Mouse (Mus musculus) embryonic facial prominence, embryonic 13.5 days (tissue): ENCODE measurements at regions not wholly inside any gene's neighbourhood (a gene's known extent, or its start where the extent isn't known, plus 50 kb on each side); places are given as distances from the start of the nearest gene placed in this dataset.

Source experiments
- ATAC-seq: fragments of 200-750 bp; cut with Nextera tagmentation; 2 replicates; pipeline ENCODE4 v1.8.0; 2017; ENCODE audit warnings: low read depth; ENCODE audit not compliant: insufficient number of reproducible peaks, insufficient read depth, low FRiP score, low TSS enrichment
- H3K27ac ChIP-seq: fragments of 300-500 bp; sonication (generic); 2 replicates; pipeline ENCODE4 v1.5.1; 2015; ENCODE audit warnings: moderate library complexity, mild to moderate bottlenecking, inconsistent platforms
- H3K27me3 ChIP-seq: fragments of 300-500 bp; sonication (generic); 2 replicates; pipeline ENCODE4 v1.6.1; 2015; ENCODE audit warnings: mild to moderate bottlenecking, inconsistent platforms
- H3K36me3 ChIP-seq: fragments of 300-500 bp; sonication (generic); 2 replicates; pipeline ENCODE4 v1.6.1; 2015; ENCODE audit warnings: mild to moderate bottlenecking, inconsistent platforms
- H3K4me1 ChIP-seq: fragments of 300-500 bp; sonication (generic); 2 replicates; pipeline ENCODE4 v1.6.1; 2015; ENCODE audit warnings: inconsistent platforms
- H3K4me2 ChIP-seq: fragments of 300-500 bp; sonication (generic); 2 replicates; pipeline ENCODE4 v1.6.1; 2015; ENCODE audit warnings: moderate library complexity, mild to moderate bottlenecking, inconsistent platforms
- H3K4me3 ChIP-seq: fragments of 300-500 bp; sonication (generic); 2 replicates; pipeline ENCODE4 v1.5.1; 2015; ENCODE audit warnings: mild to moderate bottlenecking, inconsistent platforms
- H3K9ac ChIP-seq: fragments of 300-500 bp; sonication (generic); 2 replicates; pipeline ENCODE4 v1.6.1; 2015; ENCODE audit warnings: mild to moderate bottlenecking, inconsistent platforms
- H3K9me3 ChIP-seq: fragments of 300-500 bp; sonication (generic); 2 replicates; pipeline ENCODE4 v1.6.1; 2016; ENCODE audit warnings: inconsistent platforms
- WGBS: fragments of 180-500 bp; shearing (Covaris S2); methylation state at CpG from one replicate; pipeline ENCODE4 v1.1.7; 2015; ENCODE audit warnings: mixed read lengths; 5-methylcytosine and 5-hydroxymethylcytosine counted together

DNA sequence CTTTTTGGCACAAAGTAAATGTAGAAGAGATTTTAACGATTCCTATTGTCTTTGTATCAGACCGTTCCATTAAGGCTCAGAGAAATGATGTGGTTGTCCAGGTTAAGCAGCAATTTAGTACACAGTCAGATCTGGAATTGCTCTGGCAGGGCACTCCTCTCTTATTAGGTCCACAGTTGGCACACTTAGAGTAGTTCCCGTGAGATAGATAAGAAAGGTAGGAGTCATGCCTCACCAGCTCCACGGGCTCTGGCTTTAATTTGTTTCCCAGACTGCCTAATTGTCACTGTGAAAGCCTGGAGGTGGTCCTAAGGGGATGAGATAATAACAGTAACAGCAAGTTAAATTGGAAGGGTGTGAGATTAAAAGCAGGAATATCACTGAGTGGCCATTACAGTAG lies 60.1 kb upstream of the Gm6657 start:
- Histone ChIP-seq H3K4me3 (no peak overlapping the region), H3K27me3 (no peaks in the 10 kb centered on the region), H3K36me3 (no peaks in the 10 kb centered on the region), H3K9ac (no peak overlapping the region), H3K4me1 (no peaks in the 10 kb centered on the region), H3K27ac (no peak overlapping the region), H3K9me3 (no peaks in the 10 kb centered on the region), H3K4me2 (no peak overlapping the region)
- no peak for ATAC-seq
- 55% methylated on average over 4 of the region's 4 CpGs for WGBS

DNA sequence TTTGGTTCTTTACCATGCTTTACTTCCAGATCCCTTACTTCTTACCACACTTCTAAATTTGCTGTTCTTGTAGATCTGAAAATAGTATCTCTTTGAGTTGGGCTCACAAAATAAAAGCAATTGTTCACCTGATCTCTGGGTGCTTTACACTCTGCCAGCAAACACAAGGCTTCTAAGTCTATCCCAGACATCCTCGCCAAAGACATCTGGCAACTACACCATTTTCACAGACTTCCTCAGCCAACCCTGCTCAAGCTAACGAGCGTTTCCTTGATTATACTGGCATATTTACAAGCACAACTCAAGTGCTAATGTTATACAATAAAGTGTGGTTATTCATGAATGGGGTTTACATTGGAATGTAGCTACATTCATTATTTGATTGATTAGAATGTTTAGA lies 56.8 kb upstream of the Gm6657 start:
- Histone ChIP-seq H3K4me1 (no peaks in the 10 kb centered on the region), H3K36me3 (no peaks in the 10 kb centered on the region), H3K4me3 (no peak overlapping the region), H3K4me2 (no peak overlapping the region), H3K9ac (no peak overlapping the region), H3K27me3 (no peaks in the 10 kb centered on the region), H3K27ac (no peak overlapping the region), H3K9me3 (no peaks in the 10 kb centered on the region)
- no peak for ATAC-seq
- 81% methylated on average over 3 of the region's 3 CpGs for WGBS

DNA sequence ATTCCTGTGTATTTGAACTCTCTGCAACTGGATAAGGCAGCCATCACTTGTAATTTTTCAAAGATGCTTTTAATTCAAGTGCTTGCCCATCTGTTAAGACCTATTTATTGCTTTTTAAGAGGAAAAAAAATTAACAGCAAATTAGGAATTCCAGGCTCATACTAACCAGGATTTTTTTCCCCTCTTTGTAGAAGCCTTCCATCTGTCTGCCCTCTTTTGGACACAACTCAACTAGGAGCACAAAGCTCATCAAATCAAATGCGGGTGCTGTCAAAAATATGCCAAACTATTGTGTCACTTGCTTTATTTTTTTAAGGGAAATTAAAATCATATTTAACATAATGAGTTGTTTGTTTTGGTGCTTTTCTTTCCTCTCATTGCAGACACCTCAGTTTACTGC lies 55.6 kb upstream of the Gm6657 start:
- Histone ChIP-seq H3K27ac (no peak overlapping the region), H3K9me3 (no peaks in the 10 kb centered on the region), H3K9ac (no peak overlapping the region), H3K4me1 (no peaks in the 10 kb centered on the region), H3K27me3 (no peaks in the 10 kb centered on the region), H3K4me3 (no peak overlapping the region), H3K4me2 (no peak overlapping the region), H3K36me3 (no peaks in the 10 kb centered on the region)
- ATAC-seq: no peak
- 96% methylated on average over 1 of the region's 1 CpGs for WGBS
